Mouse (Mus musculus): ENCODE data around the gene Cacna1d. TPM values are rescaled to one million over a fixed set of nuclear protein-coding genes. Genes with fewer than 3 reads are reported as not detected.

The Cacna1d gene
- polyA plus RNA-seq, 1 experiment from 2014 or later, result 4.3 TPM

DNA sequence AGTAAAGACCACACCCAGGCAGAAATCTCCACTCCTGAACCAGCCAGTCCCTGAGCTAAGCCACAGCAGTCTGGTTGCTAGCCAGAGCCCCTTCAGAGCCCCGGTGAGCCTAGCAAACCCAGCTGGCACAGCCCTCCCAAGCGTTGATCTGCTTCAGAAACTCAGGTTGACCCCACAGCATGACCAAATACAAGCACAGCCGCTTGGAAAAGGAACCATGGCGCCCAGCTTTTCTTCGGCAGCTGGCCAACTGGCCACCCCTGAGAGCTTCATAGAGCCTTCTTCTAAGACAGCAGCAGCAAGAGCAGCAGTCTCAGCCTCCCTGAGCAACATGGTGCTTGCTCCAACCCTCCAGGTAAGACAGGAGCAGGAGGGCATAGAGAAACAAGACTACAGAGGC is 28.1 kb upstream of the Cacna1d start:
- H3K27me3 ChIP-seq (replicated peaks; ENCODE audit: control insufficient read depth, insufficient read depth, low read length), result no peaks in the 10 kb centered on the region
- H3K4me2 ChIP-seq (ENCODE audit: low read length), result no peak overlapping the region
- DNase-seq (ENCODE audit: low spot score), result no peak
- no peak overlapping the region for H3K27ac ChIP-seq (ENCODE audit: low read depth, low read length)
- no peak overlapping the region for H3K4me3 ChIP-seq (ENCODE audit: low read depth, low read length)
- ATAC-seq, result no peak
- peaks cover 84% of the 10 kb centered on the region for H3K36me3 ChIP-seq (ENCODE audit: control insufficient read depth, insufficient read depth, low read length)
- 85% methylated on average over 5 of the region's 5 CpGs for WGBS
- no peak overlapping the region for H3K9ac ChIP-seq (ENCODE audit: low read length)
- no peaks in the 10 kb centered on the region for H3K4me1 ChIP-seq (ENCODE audit: control insufficient read depth, insufficient read depth, low read length)
- H3K9me3 ChIP-seq (replicated peaks; ENCODE audit: control insufficient read depth, low read length), result no peaks in the 10 kb centered on the region

DNA sequence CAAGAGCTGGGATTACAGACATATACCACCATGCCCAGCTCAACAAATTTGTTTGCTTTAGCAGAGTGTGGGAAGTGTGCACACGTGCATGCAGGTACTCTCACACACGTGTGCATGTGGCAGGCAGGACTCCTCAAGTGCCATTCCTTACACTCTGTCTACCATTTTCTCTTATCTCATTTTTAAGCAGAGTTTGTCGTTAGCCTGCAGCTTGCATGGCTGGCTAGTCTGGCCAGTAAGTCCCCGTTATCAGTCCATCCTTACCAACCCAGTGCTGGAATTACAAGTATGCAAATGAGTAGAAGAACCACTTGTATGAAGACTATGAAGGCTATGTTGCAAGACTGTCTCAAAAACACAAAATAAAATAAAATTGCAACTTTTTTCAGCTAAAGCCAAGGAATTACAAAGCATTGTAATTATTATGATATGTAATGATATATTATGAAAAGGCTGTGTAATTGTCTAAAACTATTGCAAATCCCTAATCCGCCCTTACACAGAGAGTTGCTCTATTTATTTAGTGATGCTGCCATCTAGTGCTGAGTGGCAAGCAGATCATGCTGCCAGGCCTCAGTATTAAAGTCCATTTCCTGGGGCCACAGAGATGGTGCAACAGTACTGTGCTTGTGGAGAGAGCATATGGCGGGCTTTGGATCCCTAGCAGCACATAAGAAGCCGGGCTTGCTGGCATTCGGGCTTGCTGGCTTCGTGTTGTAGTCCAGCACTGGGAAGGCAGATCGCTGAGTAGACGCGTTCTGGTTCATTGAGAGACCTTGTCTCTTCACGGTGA is 24.9 kb upstream of the Cacna1d start:
- Histone ChIP-seq H3K36me3 (ENCODE audit: control insufficient read depth, insufficient read depth, low read length) (peaks cover 73% of the 10 kb centered on the region), H3K4me3 (ENCODE audit: low read depth, low read length) (no peak overlapping the region), H3K9me3 (replicated peaks; ENCODE audit: control insufficient read depth, low read length) (no peaks in the 10 kb centered on the region), H3K9ac (ENCODE audit: low read length) (no peak overlapping the region), H3K27me3 (replicated peaks; ENCODE audit: control insufficient read depth, insufficient read depth, low read length) (no peaks in the 10 kb centered on the region), H3K4me2 (ENCODE audit: low read length) (no peak overlapping the region), H3K27ac (ENCODE audit: low read depth, low read length) (no peak overlapping the region), H3K4me1 (ENCODE audit: control insufficient read depth, insufficient read depth, low read length) (no peaks in the 10 kb centered on the region)
- WGBS, result 89% methylated on average over 13 of the region's 13 CpGs
- DNase-seq (ENCODE audit: low spot score) (peak; percentile 48), ATAC-seq (no peak)

DNA sequence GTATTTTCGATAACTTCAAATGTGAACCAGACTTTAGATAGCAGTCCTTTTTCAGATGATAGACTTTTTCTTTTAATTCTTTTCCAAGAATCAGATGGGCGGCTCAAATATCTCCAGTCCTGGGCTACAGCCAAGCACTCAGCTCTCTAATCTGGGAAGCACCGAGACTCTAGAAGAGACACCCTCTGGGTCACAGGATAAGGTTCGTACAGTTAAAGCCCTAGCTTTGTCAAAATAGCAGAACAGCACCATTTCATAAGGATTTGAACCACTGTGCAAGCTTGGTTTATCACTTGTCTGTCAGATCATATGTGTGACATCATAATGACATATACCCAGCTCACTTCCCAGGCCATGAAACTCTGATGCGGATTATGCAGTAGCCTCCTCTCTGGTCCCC is 21.6 kb upstream of the Cacna1d start:
- no peaks in the 10 kb centered on the region for H3K27me3 ChIP-seq (replicated peaks; ENCODE audit: control insufficient read depth, insufficient read depth, low read length)
- no peak overlapping the region for H3K4me2 ChIP-seq (ENCODE audit: low read length)
- H3K9ac ChIP-seq (ENCODE audit: low read length), result no peak overlapping the region
- no peak overlapping the region for H3K4me3 ChIP-seq (ENCODE audit: low read depth, low read length)
- DNase-seq (ENCODE audit: low spot score) (no peak), ATAC-seq (no peak)
- H3K36me3 ChIP-seq (ENCODE audit: control insufficient read depth, insufficient read depth, low read length), result peaks cover 62% of the 10 kb centered on the region
- no peaks in the 10 kb centered on the region for H3K9me3 ChIP-seq (replicated peaks; ENCODE audit: control insufficient read depth, low read length)
- no peak overlapping the region for H3K27ac ChIP-seq (ENCODE audit: low read depth, low read length)
- WGBS, result 91% methylated on average over 5 of the region's 5 CpGs
- H3K4me1 ChIP-seq (ENCODE audit: control insufficient read depth, insufficient read depth, low read length), result no peaks in the 10 kb centered on the region

DNA sequence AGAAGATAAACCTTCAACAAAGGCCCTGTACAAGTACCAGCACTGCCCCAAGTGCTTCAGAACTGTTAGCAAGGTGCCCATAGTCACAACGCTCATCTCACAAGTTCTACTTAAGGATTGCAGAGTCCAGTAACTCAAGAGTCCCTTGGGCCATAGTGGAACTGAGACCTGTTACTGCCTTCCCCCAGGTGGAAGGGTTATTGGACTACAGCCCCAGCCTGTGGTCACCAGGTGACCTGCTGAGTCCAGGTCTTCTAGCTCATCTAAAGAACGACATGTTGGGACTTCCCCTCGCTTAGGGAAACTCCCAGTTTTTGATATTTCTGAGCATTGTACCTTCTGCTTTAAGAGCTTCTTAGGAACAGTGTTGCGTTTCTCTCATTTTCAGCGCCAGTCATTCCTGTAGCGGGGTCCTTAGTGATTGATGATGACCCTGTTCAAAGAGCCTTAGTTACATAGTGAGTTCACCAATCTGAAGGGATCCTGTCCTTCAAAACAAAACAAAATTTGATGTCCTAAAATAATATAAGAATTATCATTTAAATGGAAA is 19.0 kb upstream of the Cacna1d start:
- no peak overlapping the region for H3K4me3 ChIP-seq (ENCODE audit: low read depth, low read length)
- no peak for DNase-seq (ENCODE audit: low spot score)
- H3K4me2 ChIP-seq (ENCODE audit: low read length), result no peak overlapping the region
- ATAC-seq, result no peak
- no peaks in the 10 kb centered on the region for H3K9me3 ChIP-seq (replicated peaks; ENCODE audit: control insufficient read depth, low read length)
- no peak overlapping the region for H3K27ac ChIP-seq (ENCODE audit: low read depth, low read length)
- no peaks in the 10 kb centered on the region for H3K27me3 ChIP-seq (replicated peaks; ENCODE audit: control insufficient read depth, insufficient read depth, low read length)
- H3K9ac ChIP-seq (ENCODE audit: low read length), result no peak overlapping the region
- peaks cover 73% of the 10 kb centered on the region for H3K36me3 ChIP-seq (ENCODE audit: control insufficient read depth, insufficient read depth, low read length)
- H3K4me1 ChIP-seq (ENCODE audit: control insufficient read depth, insufficient read depth, low read length), result no peaks in the 10 kb centered on the region
- WGBS, result 96% methylated on average over 6 of the region's 6 CpGs

DNA sequence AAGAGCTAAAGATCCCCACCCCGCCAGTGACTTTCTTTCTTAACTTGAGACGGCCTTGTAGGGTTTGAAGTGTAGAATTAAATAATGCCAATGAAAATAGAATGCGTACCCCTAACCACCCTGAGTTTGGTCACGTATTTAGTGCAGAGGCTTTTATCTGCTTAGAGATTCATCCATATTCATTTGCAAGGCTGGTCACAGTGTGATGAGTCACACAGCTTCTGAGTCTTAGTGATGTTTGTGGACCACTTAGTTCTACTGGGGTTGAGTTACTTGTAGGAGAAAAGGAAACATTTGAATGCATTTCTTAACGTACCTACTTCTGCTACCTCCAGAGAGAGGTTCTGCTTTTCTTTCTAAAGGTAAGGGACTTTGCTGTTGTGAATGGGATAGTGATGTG is 13.7 kb upstream of the Cacna1d start:
- Histone ChIP-seq H3K27ac (ENCODE audit: low read depth, low read length) (no peak overlapping the region), H3K9ac (ENCODE audit: low read length) (no peak overlapping the region), H3K4me3 (ENCODE audit: low read depth, low read length) (no peak overlapping the region), H3K4me2 (ENCODE audit: low read length) (no peak overlapping the region), H3K4me1 (ENCODE audit: control insufficient read depth, insufficient read depth, low read length) (no peaks in the 10 kb centered on the region), H3K27me3 (replicated peaks; ENCODE audit: control insufficient read depth, insufficient read depth, low read length) (no peaks in the 10 kb centered on the region), H3K36me3 (ENCODE audit: control insufficient read depth, insufficient read depth, low read length) (peaks cover 64% of the 10 kb centered on the region), H3K9me3 (replicated peaks; ENCODE audit: control insufficient read depth, low read length) (no peaks in the 10 kb centered on the region)
- DNase-seq (ENCODE audit: low spot score), result no peak
- no peak for ATAC-seq
- WGBS, result 85% methylated on average over 5 of the region's 5 CpGs

DNA sequence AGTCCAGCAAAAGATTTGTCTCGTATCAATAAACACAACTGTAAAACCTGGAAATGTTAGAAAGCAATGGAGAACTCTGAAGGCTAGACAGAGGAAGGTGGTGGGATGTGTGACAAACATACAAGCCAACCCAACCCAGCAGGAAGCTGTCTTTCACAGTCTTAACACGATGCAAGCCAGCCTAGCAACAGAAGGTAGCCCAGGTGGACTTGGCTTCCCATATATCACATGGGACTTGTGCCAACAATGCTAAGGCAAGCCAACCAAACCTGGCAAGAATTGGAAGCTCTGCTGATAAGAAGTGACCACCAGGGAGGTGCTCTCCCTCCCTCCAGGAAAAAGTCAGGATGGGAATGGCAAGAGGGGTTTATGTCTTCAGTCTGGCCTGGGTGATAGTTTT is 6.9 kb upstream of the Cacna1d start:
- ATAC-seq (no peak), DNase-seq (ENCODE audit: low spot score) (no peak)
- 78% methylated on average over 2 of the region's 2 CpGs for WGBS
- Histone ChIP-seq H3K4me3 (ENCODE audit: low read depth, low read length) (no peak overlapping the region), H3K27ac (ENCODE audit: low read depth, low read length) (no peak overlapping the region), H3K9ac (ENCODE audit: low read length) (no peak overlapping the region), H3K9me3 (replicated peaks; ENCODE audit: control insufficient read depth, low read length) (no peaks in the 10 kb centered on the region), H3K4me1 (ENCODE audit: control insufficient read depth, insufficient read depth, low read length) (no peaks in the 10 kb centered on the region), H3K36me3 (ENCODE audit: control insufficient read depth, insufficient read depth, low read length) (peaks cover 32% of the 10 kb centered on the region), H3K4me2 (ENCODE audit: low read length) (no peak overlapping the region), H3K27me3 (replicated peaks; ENCODE audit: control insufficient read depth, insufficient read depth, low read length) (no peaks in the 10 kb centered on the region)

DNA sequence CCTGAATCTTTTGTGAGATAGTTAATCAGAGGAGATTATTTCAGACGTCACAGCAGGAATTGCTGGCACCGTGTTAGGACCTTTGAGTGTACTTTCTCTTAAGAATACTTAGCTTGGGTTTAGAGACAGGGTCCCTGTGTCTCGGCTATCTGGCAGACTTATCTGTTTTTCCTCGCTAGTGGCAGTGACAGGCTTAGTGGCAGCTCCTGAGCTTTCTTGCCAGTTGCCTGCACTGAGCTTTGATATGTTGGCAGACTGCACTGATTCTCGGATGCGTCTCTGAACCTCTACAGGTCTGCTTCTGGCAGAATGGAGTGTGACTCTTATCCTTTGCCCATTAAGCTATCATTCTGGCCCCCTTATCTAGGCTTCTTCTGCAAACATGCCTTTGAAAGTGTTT is 3.7 kb upstream of the Cacna1d start:
- H3K9me3 ChIP-seq (replicated peaks; ENCODE audit: control insufficient read depth, low read length), result no peaks in the 10 kb centered on the region
- H3K27ac ChIP-seq (ENCODE audit: low read depth, low read length), result no peak overlapping the region
- no peak overlapping the region for H3K4me3 ChIP-seq (ENCODE audit: low read depth, low read length)
- DNase-seq (ENCODE audit: low spot score), result peak; percentile 48
- H3K9ac ChIP-seq (ENCODE audit: low read length), result no peak overlapping the region
- no peaks in the 10 kb centered on the region for H3K27me3 ChIP-seq (replicated peaks; ENCODE audit: control insufficient read depth, insufficient read depth, low read length)
- WGBS, result 30% methylated on average over 6 of the region's 6 CpGs
- peaks cover 53% of the 10 kb centered on the region for H3K36me3 ChIP-seq (ENCODE audit: control insufficient read depth, insufficient read depth, low read length)
- no peak for ATAC-seq
- H3K4me2 ChIP-seq (ENCODE audit: low read length), result no peak overlapping the region
- H3K4me1 ChIP-seq (ENCODE audit: control insufficient read depth, insufficient read depth, low read length), result no peaks in the 10 kb centered on the region

DNA sequence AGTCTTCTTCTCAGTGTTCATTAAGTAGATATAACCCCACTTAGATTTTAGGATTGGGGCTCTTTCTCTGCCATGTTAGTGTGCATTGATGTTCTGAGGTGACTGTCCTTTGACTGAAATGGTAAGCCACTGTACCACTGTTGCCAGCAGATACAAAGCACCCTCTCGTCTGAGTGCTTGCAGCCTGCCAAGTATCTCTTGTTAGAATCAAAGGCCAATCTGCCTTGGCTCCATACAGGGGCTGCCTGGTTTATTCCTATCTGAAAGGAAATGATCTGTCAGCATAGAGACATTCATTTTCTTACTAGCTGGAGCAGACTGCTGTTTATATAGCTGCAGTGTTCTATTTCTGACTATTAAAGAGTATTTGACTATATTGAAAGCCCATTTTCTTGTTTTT is 2.0 kb upstream of the Cacna1d start:
- no peak overlapping the region for H3K9ac ChIP-seq (ENCODE audit: low read length)
- no peak for ATAC-seq
- 52% methylated on average over 1 of the region's 1 CpGs for WGBS
- DNase-seq (ENCODE audit: low spot score), result peak; percentile 20
- H3K36me3 ChIP-seq (ENCODE audit: control insufficient read depth, insufficient read depth, low read length), result peaks cover 55% of the 10 kb centered on the region
- no peaks in the 10 kb centered on the region for H3K27me3 ChIP-seq (replicated peaks; ENCODE audit: control insufficient read depth, insufficient read depth, low read length)
- no peak overlapping the region for H3K4me2 ChIP-seq (ENCODE audit: low read length)
- H3K4me1 ChIP-seq (ENCODE audit: control insufficient read depth, insufficient read depth, low read length), result no peaks in the 10 kb centered on the region
- H3K27ac ChIP-seq (ENCODE audit: low read depth, low read length), result no peak overlapping the region
- no peaks in the 10 kb centered on the region for H3K9me3 ChIP-seq (replicated peaks; ENCODE audit: control insufficient read depth, low read length)
- no peak overlapping the region for H3K4me3 ChIP-seq (ENCODE audit: low read depth, low read length)

DNA sequence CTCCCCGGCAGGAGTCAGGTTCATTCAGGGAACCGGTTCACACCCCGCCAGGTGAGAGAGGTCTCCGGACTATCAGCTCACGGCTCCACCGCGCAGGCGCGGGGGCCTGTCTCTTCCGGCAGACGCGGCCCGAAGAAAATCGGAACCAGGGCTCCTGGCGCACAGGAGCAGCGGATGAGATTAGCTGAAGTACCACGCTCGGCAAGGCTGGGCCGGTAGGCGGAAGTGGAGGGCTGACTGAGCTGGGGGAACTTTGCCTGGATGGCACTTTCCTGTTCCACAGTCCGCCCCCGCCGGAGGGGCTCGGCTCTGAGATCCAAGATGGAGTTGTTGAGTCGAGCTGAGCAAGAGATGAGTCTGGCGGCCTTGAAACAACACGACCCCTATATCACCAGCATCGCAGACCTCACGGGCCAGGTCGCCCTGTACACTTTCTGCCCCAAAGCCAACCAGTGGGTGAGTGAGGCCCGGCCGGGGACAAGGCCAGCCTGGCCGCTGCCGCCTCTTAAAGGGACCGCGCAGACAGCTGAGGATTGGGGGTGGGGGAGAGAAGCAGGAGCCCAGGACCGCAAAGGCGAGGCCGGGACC is 11.8 kb downstream of the Cacna1d start, which contains the start of gene Dcp1a:
Gene Dcp1a (plus strand): TSS at position 175 of the 588 bp plus-strand sequence.
- peak within 1 kb of the TSS; percentile 90 for H3K9ac ChIP-seq (ENCODE audit: low read length)
- no peaks in the 10 kb centered on the region for H3K27me3 ChIP-seq (replicated peaks; ENCODE audit: control insufficient read depth, insufficient read depth, low read length)
- peaks cover 25% of the 10 kb centered on the region for H3K36me3 ChIP-seq (ENCODE audit: control insufficient read depth, insufficient read depth, low read length)
- H3K4me2 ChIP-seq (ENCODE audit: low read length), result peak within 1 kb of the TSS; percentile 75
- ATAC-seq (peak; percentile 99), DNase-seq (ENCODE audit: low spot score) (peak; percentile 98)
- peak within 1 kb of the TSS; percentile 81 for H3K4me3 ChIP-seq (ENCODE audit: low read depth, low read length)
- peaks cover 6% of the 10 kb centered on the region; the same call in 1 of the 2 replicates for H3K4me1 ChIP-seq (ENCODE audit: control insufficient read depth, insufficient read depth, low read length)
- no peaks in the 10 kb centered on the region for H3K9me3 ChIP-seq (replicated peaks; ENCODE audit: control insufficient read depth, low read length)
- H3K27ac ChIP-seq (ENCODE audit: low read depth, low read length), result peak within 1 kb of the TSS; percentile 75
- under 1% methylated on average over 39 of the region's 39 CpGs for WGBS
